ENCODE assay signal across 8 mouse cellular contexts in the genomic region with DNA sequence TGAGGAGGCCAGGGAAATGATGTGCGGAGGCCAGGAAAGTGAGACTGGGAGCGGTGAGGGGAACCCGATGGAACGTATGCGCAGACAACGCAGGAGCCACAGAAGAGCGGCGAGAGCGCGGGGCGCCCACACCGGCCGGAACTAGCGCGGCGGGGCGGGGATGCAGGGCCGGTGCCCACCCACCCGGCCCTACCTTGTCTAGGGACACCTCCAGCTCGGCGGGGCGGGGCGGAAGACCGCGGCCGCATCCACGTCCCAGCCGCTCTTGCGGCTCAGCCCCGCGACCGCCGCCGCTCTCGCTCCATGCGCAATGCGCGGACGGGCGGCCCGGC. TPM values are rescaled to one million over a fixed set of nuclear protein-coding genes. Genes with fewer than 3 reads are reported as not detected.
DNase-seq lines count a peak whose midpoint lies in the region; ATAC-seq and TF ChIP-seq lines count a peak whose summit lies in the region.

No protein-coding gene starts in this region.

- ATAC-seq in heart, embryonic 14.5 days (ENCODE audit: insufficient number of reproducible peaks, insufficient read depth, low FRiP score, low read depth), result peak; percentile 49
- peak; percentile 7; the same call in 1 of the 2 replicates for ATAC-seq in erythroid progenitor cell, adult 5-6 weeks (replicated peaks; ENCODE audit: low FRiP score, poor library complexity, severe bottlenecking)
- peak; percentile 68 for ATAC-seq in limb, embryonic 14.5 days (ENCODE audit: low FRiP score, low read depth)
- ATAC-seq in stomach, embryonic 14.5 days (ENCODE audit: insufficient number of reproducible peaks, insufficient read depth, low FRiP score, low read depth), result peak; percentile 72

- H3K9ac ChIP-seq in heart, embryonic 14.5 days (ENCODE audit: low read length), result peak overlapping the region; percentile 84
- H3K9ac ChIP-seq in ES-Bruce4 (ENCODE audit: low read depth, poor library complexity, severe bottlenecking), result peak overlapping the region; percentile 93
- H3K9ac ChIP-seq in limb, embryonic 14.5 days (ENCODE audit: low read depth, low read length, severe bottlenecking), result peak overlapping the region; percentile 72
- peak overlapping the region; percentile 69 for H3K9ac ChIP-seq in stomach, embryonic 14.5 days (replicated peaks; ENCODE audit: low read depth, low read length)

- H3K4me3 ChIP-seq in heart, embryonic 14.5 days (ENCODE audit: control insufficient read depth in 1 of 2, insufficient read depth in 1 of 2, low read depth in 1 of 2, low read length in 2 of 2), result peak overlapping the region; percentile 83 to 96
- peak overlapping the region; percentile 97 for H3K4me3 ChIP-seq in ES-Bruce4 (ENCODE audit: low read depth, low read length)
- peak overlapping the region; percentile 75 for H3K4me3 ChIP-seq in limb, embryonic 14.5 days (replicated peaks; ENCODE audit: low read length)
- H3K4me3 ChIP-seq in stomach, embryonic 14.5 days (ENCODE audit: low read depth, low read length), result peak overlapping the region; percentile 72

- 0% methylated on average over 18 of the region's 41 CpGs for WGBS in heart, embryonic 14.5 days
- 1% methylated on average over 13 of the region's 41 CpGs for WGBS in limb, embryonic 14.5 days
- under 1% methylated on average over 25 of the region's 41 CpGs for WGBS in stomach, embryonic 14.5 days

- peaks cover 6% of the 10 kb centered on the region; the same call in 1 of the 2 replicates for H3K27me3 ChIP-seq in heart, embryonic 14.5 days (ENCODE audit: control insufficient read depth, insufficient read depth, low read length)
- no peaks in the 10 kb centered on the region for H3K27me3 ChIP-seq in ES-Bruce4 (ENCODE audit: control insufficient read depth, insufficient read depth, low read length, poor library complexity, severe bottlenecking)
- peaks cover 34% of the 10 kb centered on the region for H3K27me3 ChIP-seq in limb, embryonic 14.5 days (ENCODE audit: control insufficient read depth, insufficient read depth, low read length)
- H3K27me3 ChIP-seq in stomach, embryonic 14.5 days (ENCODE audit: control insufficient read depth, insufficient read depth, low read length), result peaks cover 3% of the 10 kb centered on the region; the same call in 1 of the 2 replicates

- no peak for TF ChIP-seq EP300 in ES-Bruce4 (IDR thresholded peaks at IDR 0.05; ENCODE audit: insufficient read depth, low read depth, low read length)

- no peaks in the 10 kb centered on the region for H3K9me3 ChIP-seq in heart, embryonic 14.5 days (ENCODE audit: control insufficient read depth, low read length)
- H3K9me3 ChIP-seq in ES-Bruce4 (replicated peaks; ENCODE audit: control insufficient read depth, insufficient read depth, low read length, poor library complexity, severe bottlenecking), result no peaks in the 10 kb centered on the region
- no peaks in the 10 kb centered on the region for H3K9me3 ChIP-seq in limb, embryonic 14.5 days (ENCODE audit: control insufficient read depth, low read length)
- no peaks in the 10 kb centered on the region for H3K9me3 ChIP-seq in stomach, embryonic 14.5 days (ENCODE audit: control insufficient read depth, low read depth, low read length)

- H3K4me2 ChIP-seq in heart, embryonic 14.5 days (ENCODE audit: low read length), result peak overlapping the region; percentile 99
- peak overlapping the region; percentile 95 for H3K4me2 ChIP-seq in limb, embryonic 14.5 days (replicated peaks; ENCODE audit: low read depth, low read length, severe bottlenecking)
- peak overlapping the region; percentile 81 for H3K4me2 ChIP-seq in stomach, embryonic 14.5 days (replicated peaks; ENCODE audit: low read depth, low read length)

- peak overlapping the region in 1 of 2 experiments; percentile 73; a peak in 2 of 4 replicates for H3K27ac ChIP-seq in heart, embryonic 14.5 days (replicated peaks in 1 of 2; ENCODE audit: control insufficient read depth in 1 of 2, insufficient read depth in 1 of 2, low read depth in 2 of 2, low read length in 2 of 2)
- peak overlapping the region; percentile 27; the same call in 1 of the 2 replicates for H3K27ac ChIP-seq in ES-Bruce4 (ENCODE audit: insufficient read depth, low read length)
- H3K27ac ChIP-seq in limb, embryonic 14.5 days (replicated peaks; ENCODE audit: low read depth, low read length), result 0 out of 2 replicates have a peak overlapping the region, but pooled peaks have one; percentile 26
- H3K27ac ChIP-seq in stomach, embryonic 14.5 days (ENCODE audit: low read length), result peak overlapping the region; percentile 52

- no peaks in the 10 kb centered on the region for H3K36me3 ChIP-seq in heart, embryonic 14.5 days (ENCODE audit: control insufficient read depth, insufficient read depth, low read length)
- H3K36me3 ChIP-seq in ES-Bruce4 (ENCODE audit: control insufficient read depth, insufficient read depth, low read length, poor library complexity, severe bottlenecking), result no peaks in the 10 kb centered on the region
- no peaks in the 10 kb centered on the region for H3K36me3 ChIP-seq in limb, embryonic 14.5 days (ENCODE audit: control insufficient read depth, insufficient read depth, low read length)
- H3K36me3 ChIP-seq in stomach, embryonic 14.5 days (ENCODE audit: control insufficient read depth, insufficient read depth, low read length), result no peaks in the 10 kb centered on the region

- TF ChIP-seq POLR2A in ES-Bruce4 (IDR thresholded peaks at IDR 0.05; ENCODE audit: insufficient read depth, low read length), result no peak
- no peak for TF ChIP-seq POLR2A in limb, embryonic 14.5 days (IDR thresholded peaks at IDR 0.05; ENCODE audit: borderline replicate concordance, extremely low read depth, insufficient read depth, insufficient read length)

- peaks cover 8 to 13% of the 10 kb centered on the region in 2 experiments; a peak in 2 of 4 replicates for H3K4me1 ChIP-seq in heart, embryonic 14.5 days (ENCODE audit: control insufficient read depth in 2 of 2, insufficient read depth in 2 of 2, low read length in 2 of 2)
- peaks cover 2% of the 10 kb centered on the region for H3K4me1 ChIP-seq in ES-Bruce4 (ENCODE audit: control insufficient read depth, insufficient read depth, low read length)
- H3K4me1 ChIP-seq in limb, embryonic 14.5 days (ENCODE audit: control insufficient read depth, insufficient read depth, low read length), result peaks cover 15% of the 10 kb centered on the region
- H3K4me1 ChIP-seq in stomach, embryonic 14.5 days (ENCODE audit: control insufficient read depth, insufficient read depth, low read length), result no peaks in the 10 kb centered on the region

- TF ChIP-seq CTCF in ES-Bruce4 (IDR thresholded peaks at IDR 0.05; ENCODE audit: low read depth, low read length), result no peak

- DNase-seq in heart, adult 11 months, result no peak
- no peak for DNase-seq in limb, embryonic 14.5 days (ENCODE audit: low spot score)
- DNase-seq in thymus, postnatal 25 days, result no peak
- DNase-seq in layer of hippocampus, adult 18-20 months (ENCODE audit: low spot score in 2 of 2), result no peak

RNA-seq across cellular contexts. Expression of gene B3gnt2, which starts 1.5 kb away (rescaled TPM):
- polyA plus RNA-seq in heart, embryonic 14.5 days (2014; fragmentation: Nextera tagmentation; extraction: Ambion mirVana), result 5.0 and 7.9 TPM in 2 replicates
- polyA plus RNA-seq in ES-Bruce4 (2011; ENCODE audit: insufficient read depth, insufficient read length, low read depth, missing spikeins), result 3.5 and 16.7 TPM in 2 replicates
- total RNA-seq in erythroid progenitor cell, adult 5-6 weeks (2015; ENCODE audit: low replicate concordance), result 0.42 TPM in 1 of 2 replicates, not detected in the other
- total RNA-seq in erythroid progenitor cell, adult 5-6 weeks (2017; ENCODE audit: low replicate concordance), result 4.4 and 11.2 TPM in 2 replicates
- 6.2 and 6.7 TPM in 2 replicates for polyA plus RNA-seq in limb, embryonic 14.5 days (2012; rRNA removed)
- 9.3 and 9.7 TPM in 2 replicates for polyA plus RNA-seq in limb, embryonic 14.5 days (2014; fragmentation: Nextera tagmentation; extraction: Ambion mirVana)
- 12.8 and 16.7 TPM in 2 replicates for polyA plus RNA-seq in stomach, embryonic 14.5 days (2014; fragmentation: Nextera tagmentation; extraction: Ambion mirVana)
- total RNA-seq in layer of hippocampus, adult 18-20 months (2021), result 10 to 100 TPM; 12.9 to 14.7 TPM

Comparison
In these comparisons a context has a peak if more than half of its experiments do, and no peak if none do; other contexts are left out.
1. ATAC-seq: peak in every context shown above with its lines; median percentile 72 in stomach, embryonic 14.5 days; 68 in limb, embryonic 14.5 days; 49 in heart, embryonic 14.5 days; 7 in erythroid progenitor cell, adult 5-6 weeks.